Comparison of ENCODE assay signal across 18 mouse cellular contexts in genomic region chr19:21001552-21001951, GRCm38 (mm10). TPM values are rescaled to one million over a fixed set of nuclear protein-coding genes. Genes with fewer than 3 reads are reported as not detected.
"Had no signal": no experiment of that assay in that cellular context is flagged by ENCODE, and none has a peak within 500 bp of the region (broad histone marks: within the 10 kb centered on the region; RNA-seq: fewer than 3 reads in every experiment).

No protein-coding gene starts in this region.

- H3K4me1 ChIP-seq: limb, embryonic 12.5 days; liver, embryonic 15.5 days; midbrain, embryonic 13.5 days; stomach, embryonic 15.5 days had no signal

- ATAC-seq: lung, postnatal 0 days; midbrain, embryonic 13.5 days had no signal

- H3K36me3 ChIP-seq: limb, embryonic 12.5 days; liver, embryonic 15.5 days; midbrain, embryonic 13.5 days; stomach, embryonic 15.5 days had no signal

- H3K27me3 ChIP-seq: limb, embryonic 12.5 days; liver, embryonic 15.5 days; midbrain, embryonic 13.5 days; stomach, embryonic 15.5 days had no signal

- DNase-seq: kidney, adult 11 months; kidney, postnatal 10 days; liver; lung, adult 2 months; lung, postnatal 36 days; right cerebral cortex, postnatal 14 days; thymus, adult 2 months; thymus, postnatal 25 days had no signal

- H3K9me3 ChIP-seq: liver, embryonic 15.5 days; stomach, embryonic 15.5 days had no signal

- H3K27ac ChIP-seq: layer of hippocampus, adult 2 months; left cerebral cortex, adult 2 months; limb, embryonic 12.5 days; liver, embryonic 15.5 days; midbrain, embryonic 13.5 days; stomach, embryonic 15.5 days had no signal

- H3K4me2 ChIP-seq: limb, embryonic 12.5 days; liver, embryonic 15.5 days; midbrain, embryonic 13.5 days; stomach, embryonic 15.5 days had no signal

- H3K9ac ChIP-seq: limb, embryonic 12.5 days; liver, embryonic 15.5 days; midbrain, embryonic 13.5 days; stomach, embryonic 15.5 days had no signal

- H3K4me3 ChIP-seq: layer of hippocampus, adult 2 months; left cerebral cortex, adult 2 months; limb, embryonic 12.5 days; liver, embryonic 15.5 days; midbrain, embryonic 13.5 days; stomach, embryonic 15.5 days had no signal

RNA-seq across cellular contexts. Expression of gene Tmc1, which starts 47.5 kb away (rescaled TPM):
- total RNA-seq: layer of hippocampus, adult 2 months; layer of hippocampus, postnatal 14 days; megakaryocyte progenitor cell, adult 5-6 weeks; midbrain, postnatal 0 days had no signal
- polyA plus RNA-seq: liver, embryonic 15.5 days; lung, postnatal 0 days had no signal
